Mouse (Mus musculus) liver, embryonic 11.5 days (tissue): ENCODE results near the gene Hand1. TPM values are rescaled to one million over a fixed set of nuclear protein-coding genes. Genes with fewer than 3 reads are reported as not detected.

Experiments
- ATAC-seq: fragments of 200-750 bp; cut with Nextera tagmentation; replicated peaks from 2 replicates; pipeline ENCODE4 v1.8.0; 2017; ENCODE audit warnings: moderate number of reproducible peaks, mild to moderate bottlenecking, moderate TSS enrichment, moderate library complexity; ENCODE audit not compliant: low FRiP score
- DNase-seq: peaks from one replicate; pipeline ENCODE4 v3.0.0-alpha.2; 2017; ENCODE audit warnings: low spot score
- H3K27ac ChIP-seq: fragments of 300-500 bp; sonication (generic); 2 replicates; pipeline ENCODE4 v1.5.1; 2014; ENCODE audit warnings: mild to moderate bottlenecking, low read depth, low read length, control low read depth
- H3K27me3 ChIP-seq: fragments of 300-500 bp; sonication (generic); replicated peaks from 2 replicates; pipeline ENCODE4 v1.6.1; 2014; ENCODE audit warnings: low read length, mixed read lengths; ENCODE audit not compliant: control insufficient read depth, insufficient read depth
- H3K36me3 ChIP-seq: fragments of 300-500 bp; sonication (generic); 2 replicates; pipeline ENCODE4 v1.6.1; 2014; ENCODE audit warnings: mild to moderate bottlenecking, low read length, moderate library complexity, mixed read lengths; ENCODE audit not compliant: control insufficient read depth, insufficient read depth
- H3K4me1 ChIP-seq: fragments of 300-500 bp; sonication (generic); replicated peaks from 2 replicates; pipeline ENCODE4 v1.6.1; 2014; ENCODE audit warnings: low read length, mixed read lengths; ENCODE audit not compliant: control insufficient read depth, insufficient read depth
- H3K4me2 ChIP-seq: fragments of 300-500 bp; sonication (generic); 2 replicates; pipeline ENCODE4 v1.6.1; 2014; ENCODE audit warnings: mild to moderate bottlenecking, control low read depth, moderate library complexity
- H3K4me3 ChIP-seq: fragments of 300-500 bp; sonication (generic); 2 replicates; pipeline ENCODE4 v1.5.1; 2014; ENCODE audit warnings: low read depth, low read length, control low read depth
- H3K9ac ChIP-seq: fragments of 300-500 bp; sonication (generic); 2 replicates; pipeline ENCODE4 v1.6.1; 2014; ENCODE audit warnings: low read depth, low read length, control low read depth
- H3K9me3 ChIP-seq: fragments of 300-500 bp; sonication (generic); 2 replicates; pipeline ENCODE4 v1.6.1; 2016; ENCODE audit warnings: low read length, inconsistent platforms, mixed read lengths; ENCODE audit not compliant: control insufficient read depth
- WGBS: fragments of 180-500 bp; shearing (Covaris S2); extraction: QIAGEN DNeasy Blood & Tissue Kit; methylation state at CpG from one replicate; pipeline ENCODE4 v1.1.7; 2014; 5-methylcytosine and 5-hydroxymethylcytosine counted together
- polyA plus RNA-seq: library from polyadenylated mRNA; unstranded; fragments of >200 nt; fragmentation: Nextera tagmentation; extraction: Ambion mirVana; gene quantifications from 2 replicates; pipeline ENCODE4 v1.2.1, GENCODE M21; 2014

The Hand1 gene
- polyA plus RNA-seq, 1 experiment from 2014 or later, result 11.0 TPM

DNA sequence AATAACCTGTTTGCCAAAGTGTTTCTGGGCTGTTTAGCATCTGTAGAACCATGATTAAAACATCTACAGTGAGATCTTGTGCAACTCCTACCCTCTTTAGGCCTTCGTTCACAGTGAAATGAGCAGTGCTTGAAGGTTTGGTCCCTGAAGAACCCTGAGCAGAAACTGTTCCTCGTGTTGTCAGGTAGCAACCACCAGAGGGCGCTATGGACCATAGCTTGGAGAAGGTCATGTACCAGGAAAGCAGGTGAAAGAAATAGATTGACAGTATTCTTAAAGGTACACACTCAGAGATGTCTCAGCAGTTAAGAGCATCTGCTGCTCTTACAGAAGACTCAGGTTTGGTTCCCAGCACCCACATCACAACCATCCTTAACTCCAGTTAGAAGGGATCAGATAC is 44.7 kb downstream of the Hand1 start:
- H3K9ac ChIP-seq, result no peak overlapping the region
- H3K9me3 ChIP-seq, result no peaks in the 10 kb centered on the region
- no peaks in the 10 kb centered on the region for H3K27me3 ChIP-seq
- no peaks in the 10 kb centered on the region for H3K36me3 ChIP-seq
- H3K4me2 ChIP-seq, result no peak overlapping the region
- no peak for DNase-seq
- H3K4me3 ChIP-seq, result no peak overlapping the region
- H3K27ac ChIP-seq, result no peak overlapping the region
- ATAC-seq, result no peak
- WGBS, result 28% methylated on average over 3 of the region's 3 CpGs
- H3K4me1 ChIP-seq, result no peaks in the 10 kb centered on the region

DNA sequence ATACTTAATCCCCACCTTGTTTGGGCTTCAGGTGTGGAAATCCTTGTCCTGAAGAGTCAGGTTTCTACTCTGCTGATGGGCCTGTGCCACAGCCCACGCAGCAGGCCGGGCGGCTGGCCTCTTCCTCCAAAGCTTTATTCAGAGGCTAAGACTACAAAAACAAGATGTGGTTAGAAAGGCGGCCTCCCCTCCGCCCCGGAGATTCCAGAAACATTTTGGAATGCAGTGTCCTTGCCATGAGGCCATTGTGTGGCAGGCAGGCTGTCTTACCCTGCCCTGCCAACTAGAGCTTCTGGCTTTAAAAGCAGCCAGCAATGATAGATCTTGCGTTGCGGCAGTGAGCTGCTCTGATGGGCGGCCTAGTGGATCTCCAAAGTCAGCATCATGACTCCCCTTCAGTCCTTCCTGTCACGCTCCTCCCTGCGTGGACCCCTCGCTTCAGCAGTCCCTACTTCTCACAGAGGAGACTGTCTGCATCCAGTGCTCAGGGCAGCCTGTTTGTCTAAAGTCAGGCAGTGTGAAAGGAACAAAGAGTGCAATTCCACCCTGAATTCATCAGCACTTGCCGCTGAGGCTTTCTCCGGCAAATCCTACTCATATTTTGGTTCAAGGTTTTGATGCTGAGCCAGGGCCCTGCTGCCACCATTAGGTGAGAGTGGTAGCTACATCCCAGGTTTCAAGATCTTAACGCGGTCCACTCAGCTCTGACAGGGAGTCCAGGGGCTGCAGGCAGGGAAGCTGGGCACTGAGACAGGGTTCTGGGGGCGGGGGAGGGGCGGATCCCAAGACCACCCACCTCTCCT is 45.8 kb downstream of the Hand1 start:
- DNase-seq (no peak), ATAC-seq (no peak)
- H3K4me2 ChIP-seq, result no peak overlapping the region
- no peak overlapping the region for H3K4me3 ChIP-seq
- H3K36me3 ChIP-seq, result no peaks in the 10 kb centered on the region; the same call in 1 of the 2 replicates
- no peak overlapping the region for H3K9ac ChIP-seq
- H3K27ac ChIP-seq, result no peak overlapping the region
- WGBS, result 60% methylated on average over 18 of the region's 18 CpGs
- H3K27me3 ChIP-seq, result no peaks in the 10 kb centered on the region
- H3K4me1 ChIP-seq, result no peaks in the 10 kb centered on the region
- no peaks in the 10 kb centered on the region for H3K9me3 ChIP-seq

DNA sequence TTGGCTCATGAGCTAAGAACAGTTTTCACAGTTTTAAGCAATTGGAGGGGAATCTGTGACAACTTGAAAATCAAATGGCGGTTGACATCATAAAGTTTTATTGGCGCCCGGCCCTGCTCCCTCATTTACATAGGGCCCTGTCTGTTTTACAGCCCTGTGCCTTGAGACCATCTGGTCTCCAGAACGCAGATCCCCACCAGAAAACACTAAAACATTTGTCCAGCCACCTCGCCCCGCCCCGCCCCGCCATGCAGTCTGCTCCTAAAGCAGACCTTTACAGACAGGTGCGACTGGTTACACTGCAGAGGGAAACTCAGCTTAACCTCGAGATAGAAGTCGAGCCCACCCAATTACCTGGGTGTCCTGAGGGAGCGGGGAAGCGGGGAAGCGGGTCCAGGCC is 52.8 kb downstream of the Hand1 start:
- Histone ChIP-seq H3K4me2 (no peak overlapping the region), H3K27ac (no peak overlapping the region), H3K9me3 (no peaks in the 10 kb centered on the region), H3K27me3 (no peaks in the 10 kb centered on the region), H3K9ac (no peak overlapping the region), H3K4me1 (peaks cover 3% of the 10 kb centered on the region; the same call in 1 of the 2 replicates), H3K4me3 (no peak overlapping the region), H3K36me3 (no peaks in the 10 kb centered on the region; the same call in 1 of the 2 replicates)
- WGBS, result 87% methylated on average over 14 of the region's 14 CpGs
- DNase-seq (no peak), ATAC-seq (no peak)

Other genes with a start within 250 kb of the Hand1 start
- 17.5 and 19.8 TPM in 2 replicates for gene Galnt10, start 187.4 kb downstream of the Hand1 start, polyA plus RNA-seq
- gene Sap30l, start 31.2 kb downstream of the Hand1 start, polyA plus RNA-seq, result 7.5 and 7.8 TPM in 2 replicates
- gene Larp1, start 176.2 kb upstream of the Hand1 start, polyA plus RNA-seq, result 37.2 and 43.0 TPM in 2 replicates